Mouse (Mus musculus): ENCODE results near the gene Col2a1. TPM values are rescaled to one million over a fixed set of nuclear protein-coding genes. Genes with fewer than 3 reads are reported as not detected.

The Col2a1 gene
- total RNA-seq, 2 experiments from 2014 or later = 1.9 to 3.5 TPM

GRCm38 (mm10) chr15:98004740-98005159, 255 bp upstream of the Col2a1 start:
- no peak for DNase-seq
- intact Hi-C loops (cut with DNase I) = no loop called here

- intact Hi-C loops (cut with DNase I) = no loop called here
- no peak for DNase-seq
These were observed 1.3 kb downstream of the Col2a1 start for GRCm38 (mm10) chr15:98002991-98003821.

GRCm38 (mm10) chr15:98002113-98002990, 2.1 kb downstream of the Col2a1 start:
- intact Hi-C loops (cut with DNase I) = no loop called here
- DNase-seq = no peak

GRCm38 (mm10) chr15:98001321-98002112, 3.0 kb downstream of the Col2a1 start:
- intact Hi-C loops (cut with DNase I) = no loop called here
- DNase-seq = peak in 1 of 2 experiments; percentile 35

- intact Hi-C loops (cut with DNase I) = no loop called here
- DNase-seq = no peak
These were observed 4.5 kb downstream of the Col2a1 start for GRCm38 (mm10) chr15:97999991-98000390.

- DNase-seq = no peak
- intact Hi-C loops (cut with DNase I) = no loop called here
These were observed 4.9 kb downstream of the Col2a1 start for GRCm38 (mm10) chr15:97999546-97999945.

GRCm38 (mm10) chr15:97996716-97997256, 7.7 kb downstream of the Col2a1 start:
- intact Hi-C loops (cut with DNase I) = no loop called here
- no peak for DNase-seq

- intact Hi-C loops (cut with DNase I) = no loop called here
- peak; percentile 54 to 64 for DNase-seq
These were observed 11.7 kb downstream of the Col2a1 start for GRCm38 (mm10) chr15:97992712-97993286.

GRCm38 (mm10) chr15:97992027-97992711, 12.3 kb downstream of the Col2a1 start:
- no peak for DNase-seq
- intact Hi-C loops (cut with DNase I) = no loop called here

GRCm38 (mm10) chr15:97991285-97991895, 13.1 kb downstream of the Col2a1 start:
- no peak for DNase-seq
- intact Hi-C loops (cut with DNase I) = no loop called here

- intact Hi-C loops (cut with DNase I) = no loop called here
- DNase-seq = no peak
These were observed 13.8 kb downstream of the Col2a1 start for GRCm38 (mm10) chr15:97990721-97991120.

- no peak for DNase-seq
- intact Hi-C loops (cut with DNase I) = no loop called here
These were observed 14.4 kb downstream of the Col2a1 start for GRCm38 (mm10) chr15:97990124-97990523.

- DNase-seq = no peak
- intact Hi-C loops (cut with DNase I) = loop anchor here (10.0 kb wide), 1 partner anchor 185 kb away; no protein-coding TSS in a partner anchor
These were observed 15.0 kb downstream of the Col2a1 start for GRCm38 (mm10) chr15:97989544-97989943.

- intact Hi-C loops (cut with DNase I) = loop anchor here (10.0 kb wide), 1 partner anchor 193 kb away; no protein-coding TSS in a partner anchor
- DNase-seq = no peak
These were observed 22.9 kb downstream of the Col2a1 start for GRCm38 (mm10) chr15:97981560-97981959.

- DNase-seq = no peak
- intact Hi-C loops (cut with DNase I) = no loop called here
These were observed 31.1 kb downstream of the Col2a1 start for GRCm38 (mm10) chr15:97973248-97974005.

- intact Hi-C loops (cut with DNase I) = no loop called here
These were observed 31.9 kb downstream of the Col2a1 start for GRCm38 (mm10) chr15:97972580-97972979.

GRCm38 (mm10) chr15:97970299-97970698, 34.2 kb downstream of the Col2a1 start:
- no peak for DNase-seq
- intact Hi-C loops (cut with DNase I) = no loop called here

More at GRCm38 (mm10) chr15:97972580-97972979, 31.9 kb downstream of the Col2a1 start:
- DNase-seq = no peak

Data from gastrocnemius, postnatal 36 days (tissue).